Mouse (Mus musculus) liver, adult 2 months (tissue): ENCODE measurements around the gene Gars.

ENCODE experiments used
- CTCF ChIP-seq: fragments of 200-500 bp; IDR thresholded peaks from 2 replicates; pipeline ENCODE4 v1.5.1; 2011; ENCODE audit warnings: low read depth, low read length, control low read depth
- POLR2A ChIP-seq: fragments of 200-500 bp; IDR thresholded peaks from 2 replicates; pipeline ENCODE4 v1.6.1; 2011; ENCODE audit warnings: low read length, control low read depth; ENCODE audit not compliant: insufficient read depth; ENCODE audit errors: extremely low read depth

GRCm38 (mm10) chr6:55037799-55038670 lies at the start of gene Gars:
- TF ChIP-seq POLR2A (peak; percentile 73), CTCF (no peak)
